Mouse (Mus musculus) c-Kit-negative CD71-positive TER-119-positive erythroid progenitor cells, embryonic 14.5 days (primary cell): ENCODE measurements around the gene Zkscan6.

ENCODE experiments used
- DNase-seq: peaks from one replicate; pipeline ENCODE4 v3.0.0-alpha.2; 2013; ENCODE audit warnings: low read depth, low spot score

Zkscan6 gene

DNA sequence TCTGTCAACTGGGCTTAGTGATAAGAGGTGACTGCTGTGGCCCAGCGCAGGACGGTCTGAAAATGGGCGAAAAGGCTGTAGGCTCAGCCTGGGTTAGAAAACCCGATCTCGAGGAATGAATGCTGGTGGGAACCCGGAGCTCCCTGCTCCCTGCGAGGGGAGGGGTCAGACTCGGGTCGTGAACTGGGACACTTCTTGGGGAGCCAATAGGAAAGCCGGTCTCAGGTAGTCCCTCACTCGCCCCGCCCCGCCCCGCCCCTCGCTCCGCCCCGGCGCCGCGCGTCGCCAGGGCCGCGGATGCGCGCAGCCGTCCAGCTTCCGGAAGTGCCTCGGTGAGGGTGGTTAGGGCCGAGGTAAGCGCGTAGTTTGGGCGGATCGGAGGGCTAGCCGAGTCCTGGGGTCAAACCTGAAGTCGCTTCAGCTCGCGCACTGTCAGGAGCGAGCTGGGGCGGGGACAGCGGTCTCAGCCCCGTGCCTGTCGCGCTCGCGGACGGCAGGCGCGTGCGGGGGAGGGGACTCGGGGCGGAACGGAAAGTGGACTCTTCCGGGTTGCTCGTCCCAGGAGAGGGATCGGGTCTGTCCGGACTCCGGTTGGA, at the start of gene Zkscan6:
Gene Zkscan6 (plus strand): TSS at position 267 of the 596 bp plus-strand sequence.
- peak; percentile 94 for DNase-seq

- no peak for DNase-seq
Observed at GRCm38 (mm10) chr11:65759350-65759749, 47.6 kb upstream of the Zkscan6 start.

DNA sequence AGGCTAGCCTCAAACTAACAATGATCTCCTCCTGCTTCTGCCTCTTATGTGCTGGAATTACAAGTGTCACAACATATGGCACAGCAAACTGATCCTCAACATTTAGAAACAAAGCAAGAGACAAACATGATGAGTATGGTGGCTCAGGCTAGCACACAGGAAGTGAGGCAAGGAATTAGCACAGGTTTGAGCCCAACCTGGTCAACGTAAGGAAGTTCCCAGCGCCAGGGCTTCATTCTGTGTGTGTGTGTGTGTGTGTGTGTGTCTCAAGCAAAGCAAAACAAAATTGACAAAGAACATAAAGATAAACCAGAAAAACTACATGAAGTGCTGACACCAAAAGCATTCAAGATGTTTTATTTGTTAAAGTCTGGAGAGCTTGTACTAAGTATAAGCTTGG, 46.1 kb upstream of the Zkscan6 start:
- no peak for DNase-seq

GRCm38 (mm10) chr11:65768445-65768844, 38.5 kb upstream of the Zkscan6 start:
- DNase-seq = no peak

- no peak for DNase-seq
Observed at GRCm38 (mm10) chr11:65769990-65770389, 37.0 kb upstream of the Zkscan6 start.

- DNase-seq = no peak
Observed at GRCm38 (mm10) chr11:65771546-65771945, 35.4 kb upstream of the Zkscan6 start.

DNA sequence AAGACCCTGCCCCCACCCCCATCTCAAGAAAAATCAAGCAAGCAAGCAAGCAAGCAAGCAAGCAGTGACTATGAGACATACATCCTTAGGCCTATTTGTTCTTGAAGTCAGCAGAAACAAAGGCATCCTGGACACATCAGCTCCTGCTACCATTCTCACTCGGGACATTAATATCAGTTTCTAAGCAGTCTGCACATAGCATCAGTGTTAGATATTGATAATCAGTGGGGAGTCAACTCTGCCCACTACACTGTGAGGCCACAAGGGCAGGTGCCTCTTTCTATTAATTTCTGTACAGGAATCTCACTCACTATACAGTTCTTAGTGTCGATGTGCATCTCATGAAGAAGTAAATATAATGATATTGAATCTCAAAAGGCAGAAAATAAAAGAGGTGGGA, 33.4 kb upstream of the Zkscan6 start:
- DNase-seq = no peak

DNA sequence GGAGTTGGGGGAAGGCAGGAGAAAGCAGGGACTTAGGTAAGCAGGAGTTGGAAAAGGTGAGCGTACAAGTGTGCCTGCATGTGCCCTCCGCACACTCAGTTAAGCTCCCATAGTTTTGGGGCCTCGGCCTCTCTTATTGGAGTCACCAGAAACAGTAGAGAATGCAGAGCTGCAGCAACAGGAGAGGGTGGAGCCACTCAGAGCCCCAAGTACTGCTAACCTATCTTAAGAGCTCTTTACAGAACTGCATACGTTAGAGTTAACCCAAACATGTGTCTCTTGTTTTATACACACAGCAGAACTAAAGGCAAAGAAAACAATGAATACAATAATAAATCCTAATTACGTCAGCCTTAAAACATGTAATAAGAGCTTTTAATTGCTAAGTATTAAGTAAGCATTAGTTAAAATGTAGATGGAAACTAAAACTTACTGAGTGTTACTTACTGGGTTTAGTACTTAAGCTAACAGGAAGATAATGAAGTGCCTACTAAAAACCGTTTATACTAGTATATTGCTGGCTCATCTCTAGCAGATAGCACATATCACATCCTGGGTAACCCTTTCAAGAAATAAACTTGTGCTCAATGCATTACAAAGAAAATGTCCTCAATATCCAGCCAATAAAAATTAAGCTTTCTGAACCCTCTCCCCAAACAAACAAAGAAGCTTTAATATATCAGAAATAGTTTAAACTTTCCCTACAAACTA, 32.9 kb upstream of the Zkscan6 start:
- DNase-seq = no peak

GRCm38 (mm10) chr11:65776906-65777611, 29.9 kb upstream of the Zkscan6 start:
- DNase-seq = no peak

- no peak for DNase-seq
Observed at GRCm38 (mm10) chr11:65777810-65778209, 29.2 kb upstream of the Zkscan6 start.

DNA sequence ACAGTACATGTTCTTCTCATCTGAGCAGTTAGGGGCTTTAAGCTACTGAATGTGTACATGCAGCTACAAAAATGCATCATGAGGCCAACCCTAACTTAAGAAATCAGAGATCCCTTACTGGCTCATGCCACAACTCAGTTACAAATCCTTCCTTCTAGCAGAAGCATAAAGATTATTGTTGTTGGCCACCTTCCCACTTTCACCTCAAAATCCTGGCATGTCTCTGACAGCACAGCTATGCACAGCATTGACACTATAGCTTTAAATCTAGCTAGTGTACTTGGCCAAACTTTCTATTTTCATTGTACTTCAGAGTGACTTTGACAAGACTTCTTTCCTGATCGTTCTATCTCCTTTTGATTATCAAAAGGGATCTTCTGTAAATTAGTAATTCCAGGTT, 27.9 kb upstream of the Zkscan6 start:
- no peak for DNase-seq

GRCm38 (mm10) chr11:65779578-65779977, 27.4 kb upstream of the Zkscan6 start:
- DNase-seq = no peak

GRCm38 (mm10) chr11:65781596-65781995, 25.4 kb upstream of the Zkscan6 start:
- DNase-seq = no peak

DNA sequence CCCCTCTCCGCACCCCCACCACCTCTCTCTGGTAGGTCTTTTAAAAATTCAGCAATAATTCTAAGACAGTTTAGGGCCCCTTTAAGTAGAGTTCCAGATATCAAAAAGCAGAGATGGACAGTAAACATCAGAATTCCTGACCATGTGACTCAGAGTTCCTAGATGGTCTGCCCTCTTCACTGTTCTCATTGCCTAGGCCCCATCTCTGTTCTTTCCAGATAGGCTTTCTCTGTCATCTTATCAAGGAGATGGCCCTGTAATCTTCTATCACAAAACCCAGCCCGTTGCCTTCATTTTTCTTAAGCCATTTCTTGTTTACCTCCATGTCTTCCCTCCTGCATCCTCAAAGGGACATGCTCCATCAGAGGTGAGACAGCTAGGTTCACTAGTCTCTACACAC, 20.8 kb upstream of the Zkscan6 start:
- no peak for DNase-seq

DNA sequence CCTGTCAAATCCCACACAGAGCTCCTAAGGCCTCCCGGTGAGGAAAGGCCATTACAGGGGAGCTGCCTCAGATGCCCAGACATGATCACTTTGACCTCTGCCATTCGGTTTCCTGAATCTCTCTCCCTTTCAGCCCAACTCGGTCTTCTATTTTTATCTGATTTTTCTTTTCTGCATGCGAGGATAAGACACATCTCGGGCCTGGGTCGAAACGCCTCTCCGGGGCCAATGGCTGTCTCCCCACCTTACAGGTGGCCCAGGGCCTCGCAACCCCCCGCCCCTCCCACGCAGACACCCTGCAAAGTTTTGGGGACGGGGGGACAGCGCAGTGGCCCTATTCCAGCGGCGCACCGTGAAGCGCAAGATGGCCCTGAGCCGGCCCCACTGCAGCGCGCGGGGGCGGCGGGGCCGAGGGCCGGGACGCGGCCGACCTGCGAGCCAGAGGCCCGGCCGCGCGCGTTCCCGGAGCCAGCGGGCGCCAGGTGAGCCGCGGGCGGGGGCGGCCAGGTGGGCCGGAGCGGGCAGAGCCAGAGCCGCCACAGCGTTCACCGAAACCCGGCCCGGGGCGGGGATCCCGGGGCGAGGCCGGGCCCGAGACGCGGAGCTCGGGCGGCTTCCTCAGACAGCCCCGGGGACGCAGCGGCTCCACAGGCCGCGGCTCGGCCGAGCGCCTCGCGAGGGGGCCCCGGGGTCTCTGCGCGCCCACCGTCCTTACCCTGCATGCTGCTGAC, 19.4 kb upstream of the Zkscan6 start:
- DNase-seq = no peak

DNA sequence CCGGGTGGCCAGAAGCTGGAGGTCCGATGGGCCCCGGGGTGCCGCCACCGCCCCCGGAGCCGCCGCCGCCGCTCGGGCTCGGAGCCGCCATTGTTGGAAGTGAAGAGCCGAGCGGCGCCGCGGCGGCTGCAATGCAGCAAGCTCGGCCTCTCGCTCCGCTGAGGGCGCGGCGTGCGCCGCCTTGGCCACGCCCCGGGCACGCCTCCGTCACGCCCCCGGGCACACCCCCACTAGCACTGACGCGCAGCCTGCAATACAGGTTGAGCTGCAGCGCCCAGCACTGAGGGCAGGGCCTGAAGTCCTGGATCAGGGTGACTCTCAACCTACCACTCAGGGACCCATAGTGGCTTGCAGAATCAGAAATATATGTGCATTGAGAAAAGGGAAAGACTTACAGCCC, 18.8 kb upstream of the Zkscan6 start, which contains the start of gene Map2k4:
Gene Map2k4 (minus strand): TSS at position 144 of the 400 bp plus-strand sequence.
- peak; percentile 85 for DNase-seq

DNA sequence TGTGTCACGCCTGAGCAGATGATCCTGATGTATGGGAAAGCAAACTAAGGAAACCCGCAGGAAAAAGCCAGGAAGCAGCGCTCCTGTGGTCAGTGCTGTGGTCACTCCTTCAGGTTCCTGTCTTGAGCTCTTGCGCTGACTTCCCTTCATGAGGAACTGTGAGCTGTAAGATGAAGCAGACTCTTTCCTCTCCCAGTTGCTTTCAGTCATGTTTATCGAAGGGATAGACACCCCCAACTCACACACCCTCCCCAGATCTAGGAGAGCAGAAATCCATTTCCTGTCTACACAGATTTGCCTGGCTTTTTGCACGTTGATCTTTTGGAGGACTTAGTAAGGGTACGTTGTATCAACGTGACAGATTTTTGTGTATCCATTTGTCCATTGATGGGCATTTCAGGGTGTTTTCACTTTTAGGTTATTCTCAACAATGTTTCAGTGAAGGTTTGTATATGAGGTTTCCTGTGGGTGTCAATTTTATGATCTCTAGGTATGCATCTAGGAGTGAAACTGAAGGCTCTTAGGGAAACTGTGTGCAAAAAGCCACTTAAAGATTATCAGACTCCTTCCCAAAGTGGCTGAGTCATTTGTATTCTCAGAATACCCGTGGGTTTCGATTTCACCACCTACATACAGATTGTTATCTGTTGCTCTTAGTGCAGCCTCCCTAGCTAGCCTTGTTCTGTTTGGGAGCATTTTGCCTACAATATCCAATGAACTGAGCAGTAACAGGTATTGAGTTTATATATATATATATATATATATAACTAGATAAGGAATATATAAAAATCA, 12.4 kb upstream of the Zkscan6 start:
- peak; percentile 66 for DNase-seq

DNA sequence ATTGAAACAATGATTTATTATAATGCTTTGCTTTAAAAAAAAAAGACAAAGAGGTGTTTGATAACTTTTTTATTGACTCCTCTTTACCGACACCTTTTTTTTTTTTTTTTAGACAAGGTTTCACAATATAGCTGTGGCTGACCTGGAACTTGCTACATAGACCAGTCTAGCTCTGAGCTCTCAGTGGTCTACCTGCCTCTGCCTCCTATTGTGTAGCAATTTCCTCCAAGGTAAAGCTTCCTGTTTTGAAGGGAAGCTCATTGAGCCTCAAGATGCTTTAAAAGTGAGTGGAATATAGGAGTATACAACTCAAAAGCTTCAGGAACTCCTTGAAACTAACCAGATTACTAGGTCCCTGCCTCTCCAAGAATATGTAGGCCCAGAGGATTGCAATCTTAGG, 11.1 kb upstream of the Zkscan6 start:
- DNase-seq = no peak

DNA sequence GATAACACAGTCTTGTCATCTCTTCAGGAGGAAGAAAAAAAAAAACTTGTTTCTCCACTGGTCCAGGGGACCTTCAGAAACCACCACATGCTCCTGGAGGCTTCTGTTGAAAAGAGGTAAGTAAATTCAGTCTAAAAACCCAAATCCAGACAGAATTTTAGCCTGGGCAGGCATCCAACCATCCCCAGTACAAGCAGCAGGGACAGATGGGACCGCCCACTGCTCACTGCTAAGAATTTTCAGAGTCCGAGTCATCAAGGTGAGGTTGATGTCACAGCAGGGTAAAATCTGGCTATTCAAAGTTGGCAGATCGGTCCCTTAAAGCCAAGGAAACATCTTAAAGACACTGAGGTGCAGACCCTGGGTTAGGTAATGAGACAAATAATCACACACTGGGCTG, 5.1 kb upstream of the Zkscan6 start:
- no peak for DNase-seq

- DNase-seq = no peak
Observed at GRCm38 (mm10) chr11:65806321-65806904, 562 bp upstream of the Zkscan6 start.

- DNase-seq = no peak
Observed at GRCm38 (mm10) chr11:65807601-65808000, 626 bp downstream of the Zkscan6 start.
